Mouse (Mus musculus) intestine, embryonic 14.5 days (tissue): Measurements from ENCODE around the gene Bpifb9a. TPM values are rescaled to one million over a fixed set of nuclear protein-coding genes. Genes with fewer than 3 reads are reported as not detected.
"Not testable (repeated sequence)": the region's sequence is repeated elsewhere in the genome, so short reads cannot be mapped to it uniquely, and the experiment has no call there.

Source experiments
- ATAC-seq: fragments of 200-750 bp; cut with Nextera tagmentation; replicated peaks from 2 replicates; pipeline ENCODE4 v1.8.0; 2017; ENCODE audit warnings: low read depth, moderate number of reproducible peaks, moderate TSS enrichment, moderate library complexity; ENCODE audit not compliant: low FRiP score, low TSS enrichment
- DNase-seq: peaks from one replicate; pipeline ENCODE4 v3.0.0-alpha.2; 2018; ENCODE audit warnings: low spot score
- H3K27ac ChIP-seq: fragments of 300-500 bp; sonication (generic); 2 replicates; pipeline ENCODE4 v1.5.1; 2014; ENCODE audit warnings: low read depth, mild to moderate bottlenecking, control low read depth
- H3K27me3 ChIP-seq: fragments of 300-500 bp; sonication (generic); replicated peaks from 2 replicates; pipeline ENCODE4 v1.6.1; 2014; ENCODE audit warnings: low read length, control low read depth; ENCODE audit not compliant: control insufficient read depth, insufficient read depth
- H3K36me3 ChIP-seq: fragments of 300-500 bp; sonication (generic); 2 replicates; pipeline ENCODE4 v1.6.1; 2014; ENCODE audit warnings: low read length, control low read depth; ENCODE audit not compliant: control insufficient read depth, insufficient read depth
- H3K4me1 ChIP-seq: fragments of 300-500 bp; sonication (generic); replicated peaks from 2 replicates; pipeline ENCODE4 v1.6.1; 2014; ENCODE audit warnings: low read length, control low read depth, mixed read lengths; ENCODE audit not compliant: control insufficient read depth, insufficient read depth
- H3K4me2 ChIP-seq: fragments of 300-500 bp; sonication (generic); 2 replicates; pipeline ENCODE4 v1.6.1; 2014; ENCODE audit warnings: low read length
- H3K4me3 ChIP-seq: fragments of 300-500 bp; sonication (generic); 2 replicates; pipeline ENCODE4 v1.5.1; 2014; ENCODE audit warnings: low read depth, low read length, control low read depth, mixed read lengths
- H3K9ac ChIP-seq: fragments of 300-500 bp; sonication (generic); 2 replicates; pipeline ENCODE4 v1.6.1; 2014; ENCODE audit warnings: mild to moderate bottlenecking, low read length
- H3K9me3 ChIP-seq: fragments of 300-500 bp; sonication (generic); 2 replicates; pipeline ENCODE4 v1.6.1; 2016; ENCODE audit warnings: low read length, control low read depth; ENCODE audit not compliant: control insufficient read depth
- WGBS: fragments of 180-500 bp; shearing (Covaris S2); extraction: QIAGEN DNeasy Blood & Tissue Kit; methylation state at CpG from one replicate; pipeline ENCODE4 v1.1.7; 2014; 5-methylcytosine and 5-hydroxymethylcytosine counted together
- polyA plus RNA-seq: library from polyadenylated mRNA; unstranded; fragments of >200 nt; fragmentation: Nextera tagmentation; extraction: Ambion mirVana; gene quantifications from 2 replicates; pipeline ENCODE4 v1.2.1, GENCODE M21; 2014

The Bpifb9a gene
- not detected in 2 replicates for polyA plus RNA-seq

DNA sequence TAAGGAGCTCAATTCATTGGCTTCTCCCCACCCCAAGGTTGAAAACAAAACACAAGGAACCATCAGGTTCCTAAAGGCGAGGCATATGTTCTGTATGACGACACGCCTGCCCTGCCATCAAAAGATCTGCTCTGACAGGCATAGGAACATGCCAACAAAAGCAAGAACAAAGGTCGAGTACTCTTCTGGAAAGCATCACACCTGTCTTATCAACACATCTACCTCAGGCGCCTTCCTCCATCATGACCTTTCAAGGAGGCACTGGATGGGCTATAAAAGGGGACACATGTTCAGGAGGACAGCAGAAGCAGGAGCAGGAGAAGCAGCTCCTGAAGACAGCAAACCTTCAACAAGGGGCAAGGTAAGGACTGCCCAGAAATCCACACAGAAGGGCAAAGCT is at the start of gene Bpifb9a:
Gene Bpifb9a (plus strand): TSS at position 301 of the 400 bp plus-strand sequence.
- H3K36me3 ChIP-seq, H3K4me1 ChIP-seq, H3K4me2 ChIP-seq, H3K27ac ChIP-seq, DNase-seq, H3K9ac ChIP-seq, H3K9me3 ChIP-seq, H3K27me3 ChIP-seq, H3K4me3 ChIP-seq, ATAC-seq: not testable (repeated sequence)
- 79% methylated on average over 5 of the region's 5 CpGs for WGBS

DNA sequence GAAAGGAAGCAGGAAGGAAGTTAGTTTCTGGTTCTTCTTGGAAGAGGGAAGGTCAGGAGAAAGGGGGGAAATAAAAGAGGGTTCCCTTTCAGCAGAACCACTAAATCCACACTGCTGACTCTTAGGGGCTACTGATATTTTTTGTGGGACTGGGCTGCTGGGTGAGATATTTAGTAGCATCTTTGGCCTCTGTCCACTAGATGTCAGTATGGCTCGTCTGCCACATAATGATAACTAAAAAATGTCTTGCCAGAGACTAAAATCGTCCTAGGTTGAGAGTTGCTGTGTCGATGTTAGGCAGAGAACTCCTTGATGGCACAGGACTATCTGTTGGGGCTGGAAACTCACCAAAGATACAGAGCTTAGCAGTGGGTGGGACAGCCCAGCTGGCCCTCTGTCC is 48.5 kb upstream of the Bpifb9a start:
- H3K4me2 ChIP-seq = no peak overlapping the region

DNA sequence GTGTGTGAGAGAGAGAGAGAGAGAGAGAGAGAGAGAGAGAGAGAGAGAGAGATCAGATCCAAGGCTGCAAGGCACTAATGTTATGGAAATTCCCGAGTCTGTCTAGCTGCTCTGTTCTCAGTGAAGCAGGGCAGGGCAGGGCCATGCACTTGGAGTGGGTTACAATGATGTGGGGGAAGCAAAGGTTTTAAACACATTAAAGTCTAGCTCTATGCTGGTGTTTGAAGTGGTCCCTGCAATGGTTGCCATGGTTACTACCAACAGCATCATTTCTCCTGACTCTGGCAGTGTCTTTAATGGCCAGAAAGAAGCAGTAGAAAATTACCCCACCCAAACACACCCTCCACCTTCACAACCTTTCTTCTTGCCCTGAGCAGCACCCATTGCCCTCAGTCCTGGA is 46.5 kb upstream of the Bpifb9a start:
- no peak overlapping the region for H3K9ac ChIP-seq
- ATAC-seq (no peak), DNase-seq (no peak)
- H3K27me3 ChIP-seq = no peaks in the 10 kb centered on the region
- no peak overlapping the region for H3K27ac ChIP-seq
- no peaks in the 10 kb centered on the region for H3K36me3 ChIP-seq
- H3K4me1 ChIP-seq = no peaks in the 10 kb centered on the region
- H3K9me3 ChIP-seq = no peaks in the 10 kb centered on the region
- H3K4me3 ChIP-seq = no peak overlapping the region
- H3K4me2 ChIP-seq = no peak overlapping the region
- 55% methylated on average over 1 of the region's 1 CpGs for WGBS

More for the DNA sequence above, 48.5 kb upstream of the Bpifb9a start:
- 11% methylated on average over 3 of the region's 3 CpGs for WGBS
- H3K4me3 ChIP-seq = no peak overlapping the region
- DNase-seq = no peak
- no peaks in the 10 kb centered on the region for H3K36me3 ChIP-seq
- ATAC-seq = no peak
- no peak overlapping the region for H3K27ac ChIP-seq
- H3K9ac ChIP-seq = no peak overlapping the region
- no peaks in the 10 kb centered on the region for H3K4me1 ChIP-seq
- H3K27me3 ChIP-seq = no peaks in the 10 kb centered on the region
- no peaks in the 10 kb centered on the region for H3K9me3 ChIP-seq

DNA sequence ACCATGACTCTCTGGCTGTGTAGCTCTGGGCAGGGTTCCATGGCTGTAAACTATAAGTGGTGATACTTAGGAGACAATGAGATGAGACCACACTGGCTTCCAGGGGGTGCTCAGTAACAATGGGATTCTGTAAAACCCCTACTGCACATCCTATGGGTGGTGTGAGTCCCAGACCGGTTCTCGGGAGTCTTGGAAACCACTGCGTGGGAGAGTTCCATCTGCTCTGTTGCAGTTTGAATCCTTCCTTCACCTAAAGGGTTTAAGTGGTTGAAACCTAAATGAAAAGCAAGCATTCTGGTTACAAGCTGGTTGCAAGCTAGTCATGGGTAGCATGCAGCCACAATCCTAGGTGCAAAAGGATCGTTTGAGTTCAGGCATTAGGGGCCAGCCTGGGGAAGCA is 45.8 kb upstream of the Bpifb9a start:
- Histone ChIP-seq H3K36me3 (no peaks in the 10 kb centered on the region), H3K27me3 (no peaks in the 10 kb centered on the region), H3K4me1 (no peaks in the 10 kb centered on the region), H3K9me3 (no peaks in the 10 kb centered on the region), H3K27ac (no peak overlapping the region), H3K4me3 (no peak overlapping the region), H3K4me2 (no peak overlapping the region), H3K9ac (no peak overlapping the region)
- ATAC-seq = no peak
- 89% methylated on average over 4 of the region's 4 CpGs for WGBS
- DNase-seq = no peak

DNA sequence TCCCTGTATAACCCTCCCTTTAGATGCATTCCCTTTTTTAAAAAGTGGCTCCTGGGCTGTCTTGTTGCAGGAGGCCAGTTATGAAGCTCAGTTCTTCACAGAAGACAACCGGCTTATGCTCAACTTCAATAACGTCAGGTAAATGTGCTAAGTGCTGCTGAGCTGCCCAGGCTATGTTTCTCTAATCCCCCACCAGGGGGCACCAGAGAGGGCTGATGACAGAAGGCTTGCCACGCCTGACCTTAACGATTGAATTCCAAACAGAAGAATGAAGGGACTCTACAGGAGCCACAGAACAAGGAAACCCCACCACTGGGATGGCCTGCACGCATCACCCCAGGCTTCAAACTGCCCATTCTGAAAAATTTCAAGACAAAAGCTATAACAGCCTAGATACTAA is 42.5 kb upstream of the Bpifb9a start:
- Histone ChIP-seq H3K9ac (no peak overlapping the region), H3K4me1 (no peaks in the 10 kb centered on the region), H3K27ac (no peak overlapping the region), H3K9me3 (no peaks in the 10 kb centered on the region), H3K27me3 (no peaks in the 10 kb centered on the region), H3K4me2 (no peak overlapping the region), H3K36me3 (no peaks in the 10 kb centered on the region), H3K4me3 (no peak overlapping the region)
- peak; percentile 85 for DNase-seq
- 14% methylated on average over 5 of the region's 5 CpGs for WGBS
- ATAC-seq = 0 out of 2 replicates have a peak, but pooled peaks have one; percentile 38

- Histone ChIP-seq H3K27ac (no peak overlapping the region), H3K9ac (no peak overlapping the region), H3K27me3 (no peaks in the 10 kb centered on the region), H3K4me1 (peaks cover 7% of the 10 kb centered on the region; the same call in 1 of the 2 replicates), H3K9me3 (no peaks in the 10 kb centered on the region), H3K36me3 (no peaks in the 10 kb centered on the region), H3K4me2 (no peak overlapping the region), H3K4me3 (no peak overlapping the region)
- ATAC-seq (no peak), DNase-seq (no peak)
- WGBS = 70% methylated on average over 5 of the region's 5 CpGs
Observed at GRCm38 (mm10) chr2:154219950-154220349, 37.7 kb upstream of the Bpifb9a start.

GRCm38 (mm10) chr2:154223265-154223916 is 34.3 kb upstream of the Bpifb9a start, which contains the start of gene Bpifb5:
Gene Bpifb5, plus strand, starts transcription at chr2:154223742.
- H3K27me3 ChIP-seq = no peaks in the 10 kb centered on the region
- no peak within 1 kb of the TSS for H3K9ac ChIP-seq
- peak within 1 kb of the TSS; percentile 14; the same call in 1 of the 2 replicates for H3K4me2 ChIP-seq
- no peaks in the 10 kb centered on the region for H3K9me3 ChIP-seq
- peaks cover 7% of the 10 kb centered on the region; the same call in 1 of the 2 replicates for H3K4me1 ChIP-seq
- WGBS = 3% methylated on average over 14 of the region's 14 CpGs
- peak; percentile 56 for DNase-seq
- 0 out of 2 replicates have a peak, but pooled peaks have one; percentile 54 for ATAC-seq
- no peaks in the 10 kb centered on the region for H3K36me3 ChIP-seq
- H3K4me3 ChIP-seq = no peak within 1 kb of the TSS
- no peak within 1 kb of the TSS for H3K27ac ChIP-seq

DNA sequence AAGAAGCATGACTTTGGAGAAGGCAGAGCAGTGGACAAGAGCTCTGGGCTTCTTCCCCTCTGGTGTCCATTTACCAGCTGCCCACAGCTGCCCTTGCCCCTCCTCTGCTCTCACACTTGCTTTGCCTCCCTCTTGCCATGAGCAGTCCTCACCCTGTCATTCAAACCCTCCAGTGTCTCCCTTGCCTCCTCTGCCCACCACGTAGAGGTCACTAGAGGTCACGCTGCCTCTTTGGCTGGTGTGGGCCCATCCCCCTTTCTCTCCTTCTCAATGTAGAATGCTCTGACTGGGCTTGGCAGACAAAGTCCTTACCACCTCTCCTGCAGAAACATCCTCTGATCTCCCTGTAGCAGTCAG is 33.8 kb upstream of the Bpifb9a start:
- H3K27me3 ChIP-seq = no peaks in the 10 kb centered on the region
- no peak for DNase-seq
- no peak overlapping the region for H3K4me2 ChIP-seq
- H3K4me1 ChIP-seq = peaks cover 7% of the 10 kb centered on the region; the same call in 1 of the 2 replicates
- H3K27ac ChIP-seq = no peak overlapping the region
- WGBS = 7% methylated on average over 2 of the region's 2 CpGs
- ATAC-seq = no peak
- H3K9me3 ChIP-seq = no peaks in the 10 kb centered on the region
- H3K9ac ChIP-seq = no peak overlapping the region
- no peak overlapping the region for H3K4me3 ChIP-seq
- H3K36me3 ChIP-seq = no peaks in the 10 kb centered on the region

GRCm38 (mm10) chr2:154226991-154227390 is 30.7 kb upstream of the Bpifb9a start:
- Histone ChIP-seq H3K9me3 (no peaks in the 10 kb centered on the region), H3K4me1 (peaks cover 7% of the 10 kb centered on the region; the same call in 1 of the 2 replicates), H3K4me3 (no peak overlapping the region), H3K27ac (no peak overlapping the region), H3K36me3 (no peaks in the 10 kb centered on the region), H3K27me3 (no peaks in the 10 kb centered on the region), H3K4me2 (no peak overlapping the region), H3K9ac (no peak overlapping the region)
- WGBS = 77% methylated on average over 4 of the region's 4 CpGs
- ATAC-seq (no peak), DNase-seq (no peak)
